Mouse (Mus musculus) lung, postnatal 0 days (tissue): ENCODE results near the gene Gadd45g.

ENCODE experiments used
- CTCF ChIP-seq: IDR thresholded peaks from 2 replicates; pipeline ENCODE4 v1.5.1; 2016; ENCODE audit warnings: antibody characterized with exemption, mild to moderate bottlenecking
- EP300 ChIP-seq: IDR thresholded peaks from 2 replicates; pipeline ENCODE4 v1.6.1; 2016; ENCODE audit warnings: antibody characterized with exemption, mild to moderate bottlenecking, control low read depth

DNA sequence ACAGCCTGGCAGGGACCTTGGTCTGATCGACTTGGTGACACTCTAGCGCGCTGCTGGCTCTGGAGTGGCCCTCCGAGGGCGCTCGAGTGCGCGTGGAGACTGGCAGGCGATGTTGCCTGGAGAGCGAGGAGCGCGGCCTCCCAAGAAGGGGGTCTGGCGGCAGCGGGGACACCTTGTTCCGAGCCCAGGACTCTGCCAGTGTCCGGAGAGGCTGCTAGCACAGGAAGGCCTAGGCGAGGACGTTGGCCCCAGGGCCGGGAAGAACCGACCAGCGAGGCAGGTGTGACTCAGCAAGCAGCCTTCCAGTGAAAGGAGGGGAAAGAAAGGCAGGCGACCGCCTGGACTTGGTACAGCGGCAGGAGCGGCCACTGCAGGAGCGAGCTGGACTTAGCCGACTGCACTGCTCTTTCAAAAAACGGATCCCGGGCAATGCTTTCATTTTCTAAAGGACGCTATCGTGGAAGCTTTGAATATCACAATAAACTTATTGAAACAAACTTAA lies 1.6 kb downstream of the Gadd45g start:
- no peak for TF ChIP-seq EP300
- peak; percentile 77 for TF ChIP-seq CTCF
